Comparison of ENCODE assay signal across 7 mouse cellular contexts in genomic region chr1:20940151-20940550, GRCm38 (mm10). TPM values are rescaled to one million over a fixed set of nuclear protein-coding genes. Genes with fewer than 3 reads are reported as not detected.
DNase-seq lines count a peak whose midpoint lies in the region; ATAC-seq lines count a peak whose summit lies in the region.

No protein-coding gene starts in this region.

- peak; percentile 44 for ATAC-seq in megakaryocyte progenitor cell, adult 5-6 weeks (replicated peaks; ENCODE audit: poor library complexity)

- peak; percentile 48 to 56 for DNase-seq in B cell, adult 2 months
- peak; percentile 19 for DNase-seq in CD4-positive helper T cell, adult 2 months (ENCODE audit: low read depth, low spot score)
- DNase-seq in heart, adult 9 months (ENCODE audit: low spot score in 2 of 2), result peak; percentile 45 to 54
- peak; percentile 66 for DNase-seq in kidney, postnatal 10 days
- no peak for DNase-seq in layer of hippocampus, postnatal 36 days
- DNase-seq in layer of hippocampus, adult 9-10 months (ENCODE audit: low spot score), result no peak

RNA-seq across cellular contexts. Expression of gene Efhc1, which starts 11.3 kb away (rescaled TPM):
- total RNA-seq in megakaryocyte progenitor cell, adult 5-6 weeks (2015), result 0.07 and 1.5 TPM in 2 replicates
- 0.20 and 0.21 TPM in 2 replicates for total RNA-seq in megakaryocyte progenitor cell, adult 5-6 weeks (2017)
- total RNA-seq in layer of hippocampus, postnatal 36 days (2021), result 1 to 10 TPM in 1 of 2 experiments, under 1 TPM in 1; 0.77 to 1.7 TPM

RNA-seq across cellular contexts. Expression of gene Paqr8, which starts 49.7 kb away (rescaled TPM):
- total RNA-seq in megakaryocyte progenitor cell, adult 5-6 weeks (2015), result 1.6 and 3.9 TPM in 2 replicates
- total RNA-seq in megakaryocyte progenitor cell, adult 5-6 weeks (2017), result 2.4 and 3.5 TPM in 2 replicates
- 100 to 1,000 TPM; 135 to 153 TPM for total RNA-seq in layer of hippocampus, postnatal 36 days (2021)

Comparison
In these comparisons a context has a peak if more than half of its experiments do, and no peak if none do; other contexts are left out.
1. DNase-seq: peak in B cell, adult 2 months (2 of 2), CD4-positive helper T cell, adult 2 months (single experiment), heart, adult 9 months (2 of 2) and kidney, postnatal 10 days (single experiment); none in layer of hippocampus, postnatal 36 days (0 of 2) and layer of hippocampus, adult 9-10 months (single experiment).
2. RNA of gene Paqr8, which starts 49.7 kb away (total RNA-seq): 135 to 153 TPM in layer of hippocampus, postnatal 36 days; 1.6 to 3.9 TPM in megakaryocyte progenitor cell, adult 5-6 weeks; every median in the first group is over 10 times any median in the second.